Mouse (Mus musculus) hindbrain, embryonic 11.5 days (tissue): Measurements from ENCODE around the gene Xdh. TPM values are rescaled to one million over a fixed set of nuclear protein-coding genes. Genes with fewer than 3 reads are reported as not detected.

Experiments
- ATAC-seq: fragments of 200-750 bp; cut with Nextera tagmentation; 2 replicates; pipeline ENCODE4 v1.8.0; 2017; ENCODE audit warnings: mild to moderate bottlenecking, moderate TSS enrichment, moderate library complexity; ENCODE audit not compliant: low FRiP score
- DNase-seq: peaks from one replicate; pipeline ENCODE4 v3.0.0-alpha.2; 2015; ENCODE audit warnings: low spot score
- H3K27ac ChIP-seq: fragments of 300-500 bp; sonication (generic); 2 replicates; pipeline ENCODE4 v1.5.1; 2014; ENCODE audit warnings: mild to moderate bottlenecking, low read depth, low read length
- H3K27me3 ChIP-seq: fragments of 300-500 bp; sonication (generic); 2 replicates; pipeline ENCODE4 v1.6.1; 2014; ENCODE audit warnings: mild to moderate bottlenecking, low read length, moderate library complexity, mixed read lengths; ENCODE audit not compliant: control insufficient read depth, insufficient read depth
- H3K36me3 ChIP-seq: fragments of 300-500 bp; sonication (generic); 2 replicates; pipeline ENCODE4 v1.6.1; 2014; ENCODE audit warnings: mild to moderate bottlenecking, low read length, moderate library complexity, mixed read lengths; ENCODE audit not compliant: control insufficient read depth, insufficient read depth
- H3K4me1 ChIP-seq: fragments of 300-500 bp; sonication (generic); replicated peaks from 2 replicates; pipeline ENCODE4 v1.6.1; 2014; ENCODE audit warnings: low read length, mixed read lengths; ENCODE audit not compliant: control insufficient read depth, insufficient read depth
- H3K4me2 ChIP-seq: fragments of 300-500 bp; sonication (generic); replicated peaks from 2 replicates; pipeline ENCODE4 v1.6.1; 2014; ENCODE audit warnings: mild to moderate bottlenecking, low read depth, low read length
- H3K4me3 ChIP-seq: fragments of 300-500 bp; sonication (generic); 2 replicates; pipeline ENCODE4 v1.5.1; 2014; ENCODE audit warnings: low read depth, low read length
- H3K9ac ChIP-seq: fragments of 300-500 bp; sonication (generic); 2 replicates; pipeline ENCODE4 v1.6.1; 2014; ENCODE audit warnings: low read depth, low read length
- H3K9me3 ChIP-seq: fragments of 300-500 bp; sonication (generic); 2 replicates; pipeline ENCODE4 v1.6.1; 2016; ENCODE audit warnings: low read length; ENCODE audit not compliant: control insufficient read depth
- WGBS: fragments of 180-500 bp; shearing (Covaris S2); extraction: QIAGEN DNeasy Blood & Tissue Kit; methylation state at CpG from one replicate; pipeline ENCODE4 v1.1.7; 2014; 5-methylcytosine and 5-hydroxymethylcytosine counted together
- polyA plus RNA-seq: library from polyadenylated mRNA; unstranded; fragments of >200 nt; fragmentation: Nextera tagmentation; extraction: Ambion mirVana; gene quantifications from 2 replicates; pipeline ENCODE4 v1.2.1, GENCODE M21; 2014

The Xdh gene
- polyA plus RNA-seq, 1 experiment from 2014 or later = 0.48 TPM

DNA sequence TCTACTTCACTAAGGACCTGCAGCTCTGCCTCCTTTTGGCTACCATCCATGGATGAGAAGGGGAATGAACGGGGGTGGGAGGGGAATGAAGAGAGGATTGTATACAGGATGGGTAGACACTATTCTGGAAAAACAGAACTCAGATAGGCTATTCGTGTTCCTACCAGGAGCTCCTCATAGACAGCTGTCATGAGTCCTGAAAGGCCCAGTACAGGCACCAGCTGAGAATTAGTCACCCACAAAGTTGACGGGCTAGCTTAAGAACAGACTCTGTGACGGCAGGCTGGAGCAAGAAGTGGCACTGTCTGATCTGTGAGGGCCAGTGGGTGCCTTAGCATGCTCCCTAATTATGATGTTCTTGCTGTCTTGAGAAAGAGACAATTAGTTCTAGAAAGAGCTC, 21.3 kb upstream of the Xdh start:
- no peak for DNase-seq
- no peaks in the 10 kb centered on the region for H3K9me3 ChIP-seq
- H3K27ac ChIP-seq = no peak overlapping the region
- WGBS = 87% methylated on average over 4 of the region's 4 CpGs
- H3K36me3 ChIP-seq = no peaks in the 10 kb centered on the region
- ATAC-seq = no peak
- no peak overlapping the region for H3K4me2 ChIP-seq
- no peaks in the 10 kb centered on the region for H3K4me1 ChIP-seq
- no peaks in the 10 kb centered on the region for H3K27me3 ChIP-seq
- no peak overlapping the region for H3K4me3 ChIP-seq
- H3K9ac ChIP-seq = no peak overlapping the region

- 81% methylated on average over 3 of the region's 3 CpGs for WGBS
- no peaks in the 10 kb centered on the region for H3K9me3 ChIP-seq
- H3K4me1 ChIP-seq = no peaks in the 10 kb centered on the region
- DNase-seq (no peak), ATAC-seq (no peak)
- no peak overlapping the region for H3K9ac ChIP-seq
- H3K36me3 ChIP-seq = no peaks in the 10 kb centered on the region
- H3K27me3 ChIP-seq = no peaks in the 10 kb centered on the region
- no peak overlapping the region for H3K27ac ChIP-seq
- no peak overlapping the region for H3K4me3 ChIP-seq
- H3K4me2 ChIP-seq = no peak overlapping the region
Observed at GRCm38 (mm10) chr17:73970361-73971027, 20.5 kb upstream of the Xdh start.

- Histone ChIP-seq H3K9ac (no peak overlapping the region), H3K36me3 (no peaks in the 10 kb centered on the region), H3K4me2 (no peak overlapping the region), H3K27ac (no peak overlapping the region), H3K4me1 (no peaks in the 10 kb centered on the region), H3K27me3 (no peaks in the 10 kb centered on the region), H3K4me3 (no peak overlapping the region), H3K9me3 (no peaks in the 10 kb centered on the region)
- WGBS = 93% methylated on average over 9 of the region's 9 CpGs
- no peak for DNase-seq
- no peak for ATAC-seq
Observed at GRCm38 (mm10) chr17:73964856-73965255, 14.9 kb upstream of the Xdh start.

DNA sequence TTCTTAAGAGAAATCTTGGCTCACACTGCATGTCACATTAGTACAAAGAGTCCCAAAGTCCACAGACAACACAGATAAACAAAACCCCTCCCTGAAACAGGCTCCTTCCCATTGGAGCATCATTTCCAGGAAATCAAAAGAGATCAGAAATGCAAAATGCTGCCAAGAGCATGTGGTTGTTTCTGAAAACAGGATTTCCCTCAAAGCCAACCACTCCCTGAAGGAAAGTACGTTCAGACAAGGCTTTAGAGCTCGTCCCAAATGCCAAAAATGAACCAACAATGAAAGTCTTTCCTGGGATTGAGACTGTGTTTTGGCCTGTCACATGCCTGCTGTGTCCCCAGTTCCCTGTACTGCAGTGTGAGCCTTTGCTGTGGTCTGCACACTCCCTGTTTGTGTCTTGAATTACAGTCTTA, 12.6 kb upstream of the Xdh start:
- Histone ChIP-seq H3K9ac (no peak overlapping the region), H3K36me3 (no peaks in the 10 kb centered on the region), H3K4me1 (no peaks in the 10 kb centered on the region), H3K4me3 (no peak overlapping the region), H3K27ac (no peak overlapping the region), H3K27me3 (no peaks in the 10 kb centered on the region), H3K4me2 (no peak overlapping the region), H3K9me3 (no peaks in the 10 kb centered on the region)
- 88% methylated on average over 2 of the region's 2 CpGs for WGBS
- DNase-seq = no peak
- ATAC-seq = no peak

DNA sequence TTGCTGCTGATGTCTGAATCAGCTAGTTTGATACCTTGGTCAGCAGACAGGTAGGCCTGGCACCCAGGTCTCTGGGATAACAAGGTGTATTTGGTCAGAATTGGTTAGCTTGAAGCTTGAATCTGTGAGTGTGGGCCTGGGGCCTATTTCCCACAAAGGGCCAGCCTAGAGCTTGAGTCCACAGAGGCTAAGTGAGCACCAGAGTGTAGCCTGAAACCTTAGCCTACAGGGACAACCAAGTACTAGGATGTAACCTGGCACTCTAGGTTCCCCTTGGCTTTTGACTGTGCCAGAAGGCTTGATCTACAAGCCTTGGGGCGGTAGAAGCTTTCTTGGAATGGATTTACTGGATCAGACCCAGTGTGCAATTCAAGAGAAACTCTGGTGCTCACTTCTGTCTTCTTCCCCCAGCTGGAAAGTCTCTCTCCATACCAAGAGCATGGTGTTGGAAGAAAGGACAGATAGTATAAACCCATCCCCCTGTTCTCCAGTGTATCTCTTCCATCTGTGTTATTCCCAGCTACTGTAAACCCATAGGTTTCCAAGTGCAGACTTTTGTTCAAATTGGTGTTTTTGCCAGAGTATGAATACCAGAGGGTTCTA, 11.9 kb upstream of the Xdh start:
- DNase-seq = no peak
- Histone ChIP-seq H3K9me3 (no peaks in the 10 kb centered on the region), H3K4me2 (no peak overlapping the region), H3K27ac (no peak overlapping the region), H3K36me3 (no peaks in the 10 kb centered on the region), H3K4me1 (no peaks in the 10 kb centered on the region), H3K4me3 (no peak overlapping the region), H3K9ac (no peak overlapping the region), H3K27me3 (no peaks in the 10 kb centered on the region)
- no peak for ATAC-seq
- WGBS = 89% methylated on average over 1 of the region's 1 CpGs

DNA sequence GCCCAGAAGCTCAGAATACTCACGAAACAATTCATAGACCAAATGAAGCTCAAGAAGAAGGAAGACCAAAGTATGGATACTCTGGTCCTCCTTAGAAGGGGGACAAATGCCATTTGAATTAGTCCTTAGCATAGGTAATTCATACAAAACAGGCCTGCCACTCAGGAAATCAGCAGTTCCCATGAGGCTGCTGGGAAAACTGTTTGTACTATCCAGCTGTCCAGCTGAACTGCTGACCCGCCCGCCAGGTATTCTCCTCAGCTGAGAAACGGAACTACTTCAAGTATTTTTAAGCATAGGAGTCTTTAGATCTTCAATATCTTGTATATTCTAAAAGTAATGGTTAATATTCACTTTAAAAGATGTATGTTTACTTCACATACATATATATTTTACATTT, 10.7 kb upstream of the Xdh start:
- no peak for ATAC-seq
- no peaks in the 10 kb centered on the region for H3K4me1 ChIP-seq
- 83% methylated on average over 4 of the region's 4 CpGs for WGBS

GRCm38 (mm10) chr17:73952103-73952521, 2.1 kb upstream of the Xdh start:
- no peaks in the 10 kb centered on the region for H3K27me3 ChIP-seq
- WGBS = 84% methylated on average over 4 of the region's 4 CpGs
- H3K4me1 ChIP-seq = no peaks in the 10 kb centered on the region
- no peaks in the 10 kb centered on the region for H3K36me3 ChIP-seq
- H3K27ac ChIP-seq = no peak overlapping the region
- H3K4me3 ChIP-seq = no peak overlapping the region
- no peaks in the 10 kb centered on the region for H3K9me3 ChIP-seq
- DNase-seq (no peak), ATAC-seq (no peak)
- H3K4me2 ChIP-seq = no peak overlapping the region
- H3K9ac ChIP-seq = no peak overlapping the region

More for the DNA sequence above, 10.7 kb upstream of the Xdh start:
- no peaks in the 10 kb centered on the region for H3K9me3 ChIP-seq
- no peak overlapping the region for H3K4me2 ChIP-seq
- H3K27ac ChIP-seq = no peak overlapping the region
- no peak overlapping the region for H3K9ac ChIP-seq
- H3K27me3 ChIP-seq = no peaks in the 10 kb centered on the region
- DNase-seq = no peak
- H3K36me3 ChIP-seq = no peaks in the 10 kb centered on the region
- H3K4me3 ChIP-seq = no peak overlapping the region

- H3K9me3 ChIP-seq = no peaks in the 10 kb centered on the region
- WGBS = 86% methylated on average over 5 of the region's 5 CpGs
- ATAC-seq = no peak
- DNase-seq = no peak
- H3K27ac ChIP-seq = no peak overlapping the region
- H3K36me3 ChIP-seq = no peaks in the 10 kb centered on the region
- no peak overlapping the region for H3K4me3 ChIP-seq
- H3K4me2 ChIP-seq = no peak overlapping the region
- H3K4me1 ChIP-seq = no peaks in the 10 kb centered on the region
- no peaks in the 10 kb centered on the region for H3K27me3 ChIP-seq
- H3K9ac ChIP-seq = no peak overlapping the region
Observed at GRCm38 (mm10) chr17:73950970-73951369, 974 bp upstream of the Xdh start.

GRCm38 (mm10) chr17:73949498-73949897, 498 bp downstream of the Xdh start:
- Histone ChIP-seq H3K36me3 (no peaks in the 10 kb centered on the region), H3K27me3 (no peaks in the 10 kb centered on the region), H3K4me3 (no peak overlapping the region), H3K9ac (no peak overlapping the region), H3K4me2 (no peak overlapping the region), H3K9me3 (no peaks in the 10 kb centered on the region), H3K27ac (no peak overlapping the region), H3K4me1 (no peaks in the 10 kb centered on the region)
- WGBS = 87% methylated on average over 4 of the region's 4 CpGs
- ATAC-seq (no peak), DNase-seq (peak; percentile 2)
